Mouse (Mus musculus) thymus, adult 2 months (tissue): Measurements from ENCODE around the gene Olfr1305. TPM values are rescaled to one million over a fixed set of nuclear protein-coding genes. Genes with fewer than 3 reads are reported as not detected.

ENCODE experiments used
- DNase-seq: peaks from one replicate; pipeline ENCODE4 v3.0.0; 2021
- H3K27ac ChIP-seq: fragments of 200-500 bp; 2 replicates; pipeline ENCODE4 v1.5.1; 2012; ENCODE audit warnings: low read length, control low read depth; ENCODE audit not compliant: control insufficient read depth, insufficient read depth
- H3K27me3 ChIP-seq: fragments of 200-500 bp; 2 replicates; pipeline ENCODE4 v1.6.1; 2012; ENCODE audit warnings: mild to moderate bottlenecking, low read length, moderate library complexity, mixed read lengths; ENCODE audit not compliant: control insufficient read depth, insufficient read depth
- H3K36me3 ChIP-seq: fragments of 200-500 bp; 2 replicates; pipeline ENCODE4 v1.6.1; 2012; ENCODE audit warnings: mild to moderate bottlenecking, low read length, moderate library complexity; ENCODE audit not compliant: control insufficient read depth, insufficient read depth
- H3K4me1 ChIP-seq: fragments of 200-500 bp; replicated peaks from 2 replicates; pipeline ENCODE4 v1.6.1; 2012; ENCODE audit warnings: low read length; ENCODE audit not compliant: control insufficient read depth, insufficient read depth
- H3K4me3 ChIP-seq: fragments of 200-500 bp; 2 replicates; pipeline ENCODE4 v1.5.1; 2012; ENCODE audit warnings: mild to moderate bottlenecking, low read length, control low read depth, moderate library complexity; ENCODE audit not compliant: control insufficient read depth, insufficient read depth
- CTCF ChIP-seq: fragments of 200-500 bp; IDR thresholded peaks from 2 replicates; pipeline ENCODE4 v1.5.1; 2012; ENCODE audit warnings: mild to moderate bottlenecking, control low read depth, low read length, moderate library complexity, borderline replicate concordance; ENCODE audit not compliant: control insufficient read depth, poor library complexity, insufficient read depth; ENCODE audit errors: extremely low read depth
- POLR2A ChIP-seq: fragments of 200-500 bp; IDR thresholded peaks from 2 replicates; pipeline ENCODE4 v1.6.1; 2012; ENCODE audit warnings: mild to moderate bottlenecking, low read length, control low read depth, moderate library complexity; ENCODE audit not compliant: control insufficient read depth, poor library complexity, insufficient read depth; ENCODE audit errors: extremely low read depth
- WGBS: fragments of 180-500 bp; shearing (Covaris S2); methylation state at CpG from one replicate; pipeline ENCODE4 v1.1.7; 2018; 5-methylcytosine and 5-hydroxymethylcytosine counted together
- polyA plus RNA-seq: library from polyadenylated mRNA; depleted of rRNA; stranded (reverse); fragments of >200 nt; gene quantifications from 2 replicates; pipeline ENCODE4 v1.2.3, GENCODE M21; 2012; rRNA removed

Olfr1305 gene
- not detected in 2 replicates for polyA plus RNA-seq

DNA sequence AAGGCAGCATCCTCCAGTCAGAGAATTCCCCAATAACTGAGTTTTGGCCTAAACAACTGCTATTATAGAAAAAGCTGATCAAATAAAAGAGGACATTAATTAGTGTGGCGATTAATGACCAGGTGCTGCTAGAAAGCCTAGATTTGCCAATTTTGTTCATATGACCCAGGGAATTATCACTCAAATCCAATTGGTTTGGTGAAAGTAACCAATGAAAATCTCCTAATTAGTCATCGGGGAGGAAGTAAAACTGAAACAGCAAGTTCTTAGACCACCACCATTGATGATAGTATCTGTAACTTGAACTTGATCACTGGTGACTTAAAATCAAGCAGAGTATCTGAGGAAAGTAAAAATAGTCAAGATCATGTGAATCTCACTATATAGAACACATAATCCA is at the start of gene Olfr1305:
Gene Olfr1305 (minus strand): TSS at position 101 of the 400 bp plus-strand sequence.
- Histone ChIP-seq H3K36me3 (no peaks in the 10 kb centered on the region), H3K4me3 (no peak within 1 kb of the TSS), H3K27ac (no peak within 1 kb of the TSS), H3K4me1 (no peaks in the 10 kb centered on the region), H3K27me3 (no peaks in the 10 kb centered on the region)
- DNase-seq: no peak
- WGBS: 99% methylated on average over 2 of the region's 2 CpGs
- TF ChIP-seq POLR2A: no peak
- no peak for TF ChIP-seq CTCF

DNA sequence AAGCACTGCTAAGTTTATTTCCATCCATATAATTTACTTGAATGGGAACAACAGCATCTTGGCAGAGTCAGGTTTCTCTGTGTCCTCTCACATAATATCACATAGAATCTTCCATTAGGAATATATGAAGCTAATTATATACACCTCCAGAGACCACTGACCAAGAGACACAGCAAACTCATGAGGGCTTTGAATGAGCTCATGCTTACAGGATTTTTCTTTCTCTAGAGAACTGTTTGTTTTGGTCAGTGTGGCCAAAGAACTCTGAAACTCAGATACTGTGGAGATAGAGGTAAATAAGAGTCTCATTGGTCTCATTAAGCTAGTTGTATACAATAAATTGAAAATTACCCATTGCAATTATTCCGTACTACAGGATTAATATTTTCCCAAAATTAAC is 39.2 kb upstream of the Olfr1305 start, which contains the start of gene Olfr1306:
Gene Olfr1306 (minus strand): TSS at position 101 of the 400 bp plus-strand sequence.
- H3K27ac ChIP-seq: no peak within 1 kb of the TSS
- TF ChIP-seq POLR2A (no peak), CTCF (no peak)
- no peaks in the 10 kb centered on the region for H3K27me3 ChIP-seq
- WGBS: 92% methylated on average over 1 of the region's 1 CpGs
- no peaks in the 10 kb centered on the region for H3K4me1 ChIP-seq
- DNase-seq: no peak
- H3K36me3 ChIP-seq: no peaks in the 10 kb centered on the region
- no peak within 1 kb of the TSS for H3K4me3 ChIP-seq

DNA sequence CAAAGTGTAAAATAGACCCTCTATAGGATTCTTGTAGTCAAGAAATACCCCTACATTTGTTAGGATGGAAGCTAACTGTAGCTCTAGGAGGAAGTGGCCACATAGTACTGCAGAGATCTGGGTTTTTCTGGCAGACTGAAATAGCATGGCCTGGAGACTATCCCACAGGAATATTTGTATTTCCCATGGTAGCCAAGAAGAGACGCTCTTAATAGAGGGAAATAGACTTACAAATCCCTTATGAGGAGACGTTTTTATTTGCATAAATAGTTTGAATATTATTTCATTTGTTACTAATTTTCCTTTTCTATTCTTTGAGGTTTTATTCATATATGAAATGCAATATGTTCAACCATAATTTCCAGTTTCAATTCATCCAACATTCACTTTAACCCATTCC is 56.7 kb downstream of the Olfr1305 start, which contains the start of gene Olfr1303:
Gene Olfr1303 (minus strand): TSS at position 101 of the 400 bp plus-strand sequence.
- 80% methylated on average over 2 of the region's 2 CpGs for WGBS
- Histone ChIP-seq H3K4me1 (no peaks in the 10 kb centered on the region), H3K27me3 (no peaks in the 10 kb centered on the region), H3K27ac (no peak within 1 kb of the TSS), H3K4me3 (no peak within 1 kb of the TSS), H3K36me3 (no peaks in the 10 kb centered on the region)
- TF ChIP-seq POLR2A: no peak
- DNase-seq: no peak

Other genes with a start within 250 kb of the Olfr1305 start
- not detected in 2 replicates for gene Olfr1298, start 227.9 kb downstream of the Olfr1305 start, polyA plus RNA-seq
- not detected in 2 replicates for gene Olfr1299, start 215.7 kb downstream of the Olfr1305 start, polyA plus RNA-seq
- gene Olfr1301, start 126.1 kb downstream of the Olfr1305 start, polyA plus RNA-seq: not detected in 2 replicates
- not detected in 2 replicates for gene Olfr1302, start 99.7 kb downstream of the Olfr1305 start, polyA plus RNA-seq
- gene Olfr1303, start 56.8 kb downstream of the Olfr1305 start, polyA plus RNA-seq: not detected in 2 replicates
- gene Olfr1306, start 39.1 kb upstream of the Olfr1305 start, polyA plus RNA-seq: not detected in 2 replicates
- gene Olfr1307, start 72.3 kb upstream of the Olfr1305 start, polyA plus RNA-seq: not detected in 2 replicates
- not detected in 2 replicates for gene Olfr1308, start 87.8 kb upstream of the Olfr1305 start, polyA plus RNA-seq
- not detected in 2 replicates for gene Olfr1309, start 113.1 kb upstream of the Olfr1305 start, polyA plus RNA-seq
- gene Olfr1310, start 135.6 kb upstream of the Olfr1305 start, polyA plus RNA-seq: not detected in 2 replicates
- not detected in 2 replicates for gene Olfr1311, start 147.3 kb upstream of the Olfr1305 start, polyA plus RNA-seq
- not detected in 2 replicates for gene Olfr1312, start 173.1 kb upstream of the Olfr1305 start, polyA plus RNA-seq
- gene Olfr1313, start 200.7 kb upstream of the Olfr1305 start, polyA plus RNA-seq: not detected in 2 replicates
- not detected in 2 replicates for gene Olfr1314, start 219.6 kb upstream of the Olfr1305 start, polyA plus RNA-seq
- not detected in 2 replicates for gene Olfr1315-ps1, start 238.3 kb upstream of the Olfr1305 start, polyA plus RNA-seq